Mouse (Mus musculus) heart, postnatal 14 days (tissue): ENCODE results near the gene Pzp. TPM values are rescaled to one million over a fixed set of nuclear protein-coding genes. Genes with fewer than 3 reads are reported as not detected.

Experiments
- DNase-seq, 2 experiments: peaks; one replicate each; pipeline ENCODE4 v3.0.0; 2021 to 2022
- intact Hi-C: fragments of 180-260 bp; cut with DNase I; formaldehyde crosslinking; loops from one replicate; pipeline ENCODE4 v1.15.1; 2025
- total RNA-seq, 2 experiments: library from RNA; stranded (reverse); gene quantifications; 2 replicates each; pipeline ENCODE4 v1.2.3; 2021

The Pzp gene
- total RNA-seq, 2 experiments from 2014 or later, result 1.00 to 1.1 TPM

- DNase-seq, result no peak
- intact Hi-C loops, result no loop called here
These were observed 38.8 kb downstream of the Pzp start for GRCm38 (mm10) chr6:128487736-128488135.

GRCm38 (mm10) chr6:128479463-128480454 is 46.8 kb downstream of the Pzp start:
- intact Hi-C loops, result loop anchor here (1.0 to 10.0 kb wide), 4 partner anchors 34 to 245 kb away; no protein-coding TSS in a partner anchor
- peak; percentile 98 to 99 for DNase-seq

- intact Hi-C loops, result loop anchor here (10.0 kb wide), 1 partner anchor 243 kb away; no protein-coding TSS in a partner anchor
- no peak for DNase-seq
These were observed 49.0 kb downstream of the Pzp start for GRCm38 (mm10) chr6:128477495-128477894.

GRCm38 (mm10) chr6:128474112-128474511 is 52.4 kb downstream of the Pzp start:
- intact Hi-C loops, result loop anchor here (10.0 kb wide), 1 partner anchor 239 kb away; no protein-coding TSS in a partner anchor
- no peak for DNase-seq

- intact Hi-C loops, result no loop called here
- DNase-seq, result peak; percentile 56 to 78
These were observed 57.1 kb downstream of the Pzp start for GRCm38 (mm10) chr6:128469451-128469850.

- intact Hi-C loops, result no loop called here
- no peak for DNase-seq
These were observed 59.2 kb downstream of the Pzp start for GRCm38 (mm10) chr6:128467298-128467697.

- intact Hi-C loops, result no loop called here
- no peak for DNase-seq
These were observed 60.0 kb downstream of the Pzp start for GRCm38 (mm10) chr6:128466563-128466962.

GRCm38 (mm10) chr6:128466043-128466442 is 60.5 kb downstream of the Pzp start:
- DNase-seq, result no peak
- intact Hi-C loops, result no loop called here

- DNase-seq, result no peak
- intact Hi-C loops, result no loop called here
These were observed 61.5 kb downstream of the Pzp start for GRCm38 (mm10) chr6:128464996-128465395.

- DNase-seq, result no peak
- intact Hi-C loops, result no loop called here
These were observed 64.9 kb downstream of the Pzp start for GRCm38 (mm10) chr6:128461606-128462005.

- DNase-seq, result no peak
- intact Hi-C loops, result no loop called here
These were observed 65.6 kb downstream of the Pzp start for GRCm38 (mm10) chr6:128460729-128461503.

GRCm38 (mm10) chr6:128460321-128460720 is 66.2 kb downstream of the Pzp start:
- intact Hi-C loops, result no loop called here
- no peak for DNase-seq

GRCm38 (mm10) chr6:128457186-128457585 is 69.3 kb downstream of the Pzp start:
- DNase-seq, result no peak
- intact Hi-C loops, result no loop called here

- intact Hi-C loops, result no loop called here
- DNase-seq, result no peak
These were observed 70.5 kb downstream of the Pzp start for GRCm38 (mm10) chr6:128455835-128456605.

- no peak for DNase-seq
- intact Hi-C loops, result no loop called here
These were observed 79.5 kb downstream of the Pzp start for GRCm38 (mm10) chr6:128447063-128447462.

- intact Hi-C loops, result loop anchor here (1.0 kb wide), 1 partner anchor 33 kb away; no protein-coding TSS in a partner anchor
- DNase-seq, result peak; percentile 55 to 73
These were observed 80.6 kb downstream of the Pzp start for GRCm38 (mm10) chr6:128445761-128446535.

GRCm38 (mm10) chr6:128440238-128440637 is 86.3 kb downstream of the Pzp start:
- intact Hi-C loops, result no loop called here
- no peak for DNase-seq

GRCm38 (mm10) chr6:128438871-128439341 is 87.6 kb downstream of the Pzp start:
- no peak for DNase-seq

GRCm38 (mm10) chr6:128438317-128438870 is 88.1 kb downstream of the Pzp start, which contains the start of gene Fkbp4:
Gene Fkbp4 (minus strand): TSS chr6:128438677.
- intact Hi-C loops, result no loop called here
- peak; percentile 96 to 97 for DNase-seq

More at GRCm38 (mm10) chr6:128438871-128439341, 87.6 kb downstream of the Pzp start:
- intact Hi-C loops, result no loop called here
